Mouse (Mus musculus) urinary bladder, postnatal 25 days (tissue): ENCODE results near the gene Mxd3.

Source experiments
- DNase-seq: peaks from one replicate; pipeline ENCODE4 v3.0.0; 2022; ENCODE audit warnings: low spot score

Gene Mxd3

GRCm38 (mm10) chr13:55329683-55330566 is at the start of gene Mxd3:
Mxd3 (minus strand) TSS chr13:55329823.
- peak; percentile 66 for DNase-seq

GRCm38 (mm10) chr13:55378907-55379580 is 49.4 kb upstream of the Mxd3 start:
- DNase-seq, result no peak

- DNase-seq, result no peak
These were observed 46.3 kb upstream of the Mxd3 start for GRCm38 (mm10) chr13:55375877-55376276.

GRCm38 (mm10) chr13:55374206-55374924 is 44.7 kb upstream of the Mxd3 start:
- DNase-seq, result no peak

GRCm38 (mm10) chr13:55371740-55372139 is 42.1 kb upstream of the Mxd3 start:
- no peak for DNase-seq

GRCm38 (mm10) chr13:55371007-55371681 is 41.5 kb upstream of the Mxd3 start:
- DNase-seq, result no peak

GRCm38 (mm10) chr13:55370234-55370633 is 40.6 kb upstream of the Mxd3 start:
- no peak for DNase-seq

GRCm38 (mm10) chr13:55369531-55370114 is 40.0 kb upstream of the Mxd3 start, which contains the start of gene Rgs14:
Rgs14 (plus strand) TSS chr13:55369732.
- no peak for DNase-seq

GRCm38 (mm10) chr13:55368401-55368800 is 38.8 kb upstream of the Mxd3 start:
- no peak for DNase-seq

GRCm38 (mm10) chr13:55362453-55363060 is 32.9 kb upstream of the Mxd3 start, which contains the start of gene Lman2:
Lman2 (minus strand) TSS chr13:55362783.
- DNase-seq, result peak; percentile 83

GRCm38 (mm10) chr13:55361974-55362452 is 32.4 kb upstream of the Mxd3 start:
- DNase-seq, result no peak

- no peak for DNase-seq
These were observed 31.5 kb upstream of the Mxd3 start for GRCm38 (mm10) chr13:55361145-55361544.

- no peak for DNase-seq
These were observed 17.1 kb upstream of the Mxd3 start for GRCm38 (mm10) chr13:55346745-55347144.

GRCm38 (mm10) chr13:55344286-55344685 is 14.7 kb upstream of the Mxd3 start:
- DNase-seq, result no peak

GRCm38 (mm10) chr13:55342469-55342868 is 12.8 kb upstream of the Mxd3 start:
- no peak for DNase-seq

GRCm38 (mm10) chr13:55339259-55339658 is 9.6 kb upstream of the Mxd3 start:
- no peak for DNase-seq

GRCm38 (mm10) chr13:55338131-55339054 is 8.8 kb upstream of the Mxd3 start:
- no peak for DNase-seq

- DNase-seq, result no peak
These were observed 7.8 kb upstream of the Mxd3 start for GRCm38 (mm10) chr13:55337341-55337975.

- DNase-seq, result no peak
These were observed 6.1 kb upstream of the Mxd3 start for GRCm38 (mm10) chr13:55335701-55336100.
